Mouse (Mus musculus): Measurements from ENCODE around the gene Mup5.
A peak's percentile ranks its signal among the peaks of the same experiment; 100 is the strongest.
"Not testable (repeated sequence)": the region's sequence is repeated elsewhere in the genome, so short reads cannot be mapped to it uniquely, and the experiment has no call there.

- TF ChIP-seq CTCF (IDR thresholded peaks at IDR 0.05; ENCODE audit: borderline replicate concordance, extremely low read depth, insufficient read depth, insufficient read length): peak; percentile 70
- TF ChIP-seq POLR2A (IDR thresholded peaks at IDR 0.05; ENCODE audit: borderline replicate concordance, extremely low read depth, insufficient read depth, insufficient read length, poor library complexity, severe bottlenecking): not testable (repeated sequence)
These were observed 23.8 kb downstream of the Mup5 start for GRCm38 (mm10) chr4:61811193-61811592.
